Mouse (Mus musculus) erythroblast, embryonic 14.5 days (primary cell): ENCODE measurements at regions not wholly inside any gene's neighbourhood (a gene's known extent, or its start where the extent isn't known, plus 50 kb on each side); places are given as distances from the start of the nearest gene placed in this dataset.

ENCODE experiments used
- H3K27me3 ChIP-seq: 2 replicates; pipeline ENCODE4 v1.6.1; 2012; ENCODE audit warnings: inconsistent platforms; ENCODE audit not compliant: control insufficient read depth
- H3K36me3 ChIP-seq: 2 replicates; pipeline ENCODE4 v1.6.1; 2012; ENCODE audit warnings: mild to moderate bottlenecking, inconsistent platforms; ENCODE audit not compliant: control insufficient read depth
- H3K4me1 ChIP-seq: 2 replicates; pipeline ENCODE4 v1.6.1; 2012; ENCODE audit warnings: inconsistent platforms; ENCODE audit not compliant: control insufficient read depth
- H3K4me3 ChIP-seq: replicated peaks from 2 replicates; pipeline ENCODE3; 2012; ENCODE audit warnings: moderate library complexity, mild to moderate bottlenecking, inconsistent platforms
- H3K9me3 ChIP-seq: 2 replicates; pipeline ENCODE4 v1.6.1; 2012; ENCODE audit warnings: low read length, inconsistent platforms, mixed read lengths; ENCODE audit not compliant: control insufficient read depth
- GATA1 ChIP-seq: IDR thresholded peaks from 2 replicates; pipeline ENCODE4 v1.6.1; 2012; ENCODE audit warnings: low read length, inconsistent platforms, mixed read lengths
- TAL1 ChIP-seq: IDR thresholded peaks from 3 replicates; pipeline ENCODE4 v1.6.1; 2012; ENCODE audit warnings: low read length, inconsistent platforms, mixed read lengths

DNA sequence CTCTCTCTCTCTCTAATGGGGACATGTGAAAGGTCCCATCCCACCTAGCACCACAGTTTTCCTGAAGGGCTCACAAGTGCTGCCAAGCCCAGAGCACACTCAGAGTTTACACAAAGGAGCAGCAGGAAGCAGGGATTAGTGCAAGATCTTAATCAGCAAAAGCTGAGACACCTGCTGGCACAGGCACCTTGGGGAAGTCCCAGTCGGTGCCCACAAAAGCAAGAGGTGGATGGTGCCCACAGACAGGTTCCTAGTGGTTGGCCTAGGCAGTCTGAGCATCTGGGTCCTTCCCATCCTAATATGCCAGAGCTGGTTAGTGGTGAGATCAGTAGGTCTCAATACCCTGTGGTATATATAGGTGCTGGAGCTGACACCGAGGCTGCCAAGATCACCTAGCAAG, 54.0 kb upstream of the Shb start:
- H3K4me1 ChIP-seq: no peaks in the 10 kb centered on the region
- no peaks in the 10 kb centered on the region for H3K9me3 ChIP-seq
- TF ChIP-seq TAL1 (no peak), GATA1 (no peak)
- H3K27me3 ChIP-seq: peaks cover 45% of the 10 kb centered on the region
- no peak overlapping the region for H3K4me3 ChIP-seq
- H3K36me3 ChIP-seq: no peaks in the 10 kb centered on the region

- H3K4me1 ChIP-seq: no peaks in the 10 kb centered on the region
- no peaks in the 10 kb centered on the region for H3K36me3 ChIP-seq
- H3K27me3 ChIP-seq: peaks cover 35% of the 10 kb centered on the region
- H3K4me3 ChIP-seq: no peak overlapping the region
- TF ChIP-seq TAL1 (no peak), GATA1 (no peak)
- no peaks in the 10 kb centered on the region for H3K9me3 ChIP-seq
Measured at GRCm38 (mm10) chr4:45585188-45585820, 53.0 kb upstream of the Shb start.

GRCm38 (mm10) chr4:45583966-45584365, 51.7 kb upstream of the Shb start:
- no peaks in the 10 kb centered on the region for H3K9me3 ChIP-seq
- TF ChIP-seq TAL1: no peak
- TF ChIP-seq GATA1: no peak
- H3K27me3 ChIP-seq: peaks cover 25% of the 10 kb centered on the region

GRCm38 (mm10) chr4:45582496-45582895, 50.2 kb upstream of the Shb start:
- Histone ChIP-seq H3K27me3 (peaks cover 22% of the 10 kb centered on the region), H3K36me3 (no peaks in the 10 kb centered on the region), H3K9me3 (no peaks in the 10 kb centered on the region), H3K4me3 (no peak overlapping the region), H3K4me1 (no peaks in the 10 kb centered on the region)
- TF ChIP-seq TAL1 (no peak), GATA1 (no peak)

More at GRCm38 (mm10) chr4:45583966-45584365, 51.7 kb upstream of the Shb start:
- H3K4me1 ChIP-seq: no peaks in the 10 kb centered on the region
- no peaks in the 10 kb centered on the region for H3K36me3 ChIP-seq
- no peak overlapping the region for H3K4me3 ChIP-seq
